Mouse (Mus musculus) stomach, postnatal 0 days (tissue): Measurements from ENCODE around the gene Tekt1.

Experiments used
- CTCF ChIP-seq: IDR thresholded peaks from 2 replicates; pipeline ENCODE4 v1.5.1; 2016; ENCODE audit warnings: antibody characterized with exemption, low read depth, mild to moderate bottlenecking, moderate library complexity
- EP300 ChIP-seq: optimal IDR thresholded peaks from 2 replicates; pipeline ENCODE3; 2016; ENCODE audit warnings: antibody characterized with exemption

GRCm38 (mm10) chr11:72362347-72362741 is at the start of gene Tekt1:
- TF ChIP-seq CTCF = no peak
- no peak for TF ChIP-seq EP300
